ENCODE assay signal across 12 mouse cellular contexts in the genomic region with DNA sequence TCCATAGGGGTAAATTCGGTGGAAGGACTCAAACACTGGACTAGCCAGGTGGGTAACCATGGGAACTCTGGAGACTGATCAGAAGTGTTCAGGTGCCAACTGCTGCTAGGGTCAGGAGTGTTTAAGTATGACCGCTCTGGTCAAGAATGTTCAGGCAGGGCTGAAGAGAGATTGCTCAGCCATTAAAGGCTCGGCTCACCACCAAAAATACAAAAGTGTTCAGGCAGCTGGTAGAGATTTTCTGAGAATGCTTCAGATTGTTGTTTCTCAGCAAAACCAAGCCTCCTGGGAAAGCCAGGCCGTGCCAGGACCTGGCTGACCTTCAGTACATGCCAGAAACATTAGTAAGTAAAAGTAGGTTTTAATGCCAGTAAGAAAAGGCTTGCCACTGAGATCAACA. TPM values are rescaled to one million over a fixed set of nuclear protein-coding genes. Genes with fewer than 3 reads are reported as not detected.
A peak's percentile ranks its signal among the peaks of the same experiment; 100 is the strongest.
DNase-seq lines count a peak whose midpoint lies in the region.
"Had no signal": no experiment of that assay in that cellular context is flagged by ENCODE, and none has a peak within 500 bp of the region (broad histone marks: within the 10 kb centered on the region; RNA-seq: fewer than 3 reads in every experiment).

No protein-coding gene starts in this region.

- no peaks in the 10 kb centered on the region for H3K4me1 ChIP-seq in limb, embryonic 10.5 days

- H3K9me3 ChIP-seq in limb, embryonic 10.5 days (replicated peaks): no peaks in the 10 kb centered on the region

- peak; percentile 6 to 60 for DNase-seq in urinary bladder, postnatal 36 days (ENCODE audit: low spot score in 2 of 2)
- no peak for DNase-seq in urinary bladder, adult 2 months (ENCODE audit: low spot score)
- peak; percentile 99 for DNase-seq in fibroblast of lung, adult 2 months (ENCODE audit: low read depth)
- peak; percentile 29 to 42 for DNase-seq in heart, postnatal 36 days
- DNase-seq in left cerebral cortex, postnatal 25 days (ENCODE audit: low spot score in 2 of 2): no peak
- DNase-seq in frontal cortex, postnatal 10 days (ENCODE audit: low spot score in 2 of 2): no peak
- DNase-seq in limb, embryonic 10.5 days (ENCODE audit: low spot score): no peak
- DNase-seq: cerebellum, adult 11-12 months; right cerebral cortex, postnatal 25 days; thymus, adult 2 months had no signal

- no peaks in the 10 kb centered on the region for H3K27me3 ChIP-seq in limb, embryonic 10.5 days (ENCODE audit: low read depth, poor library complexity, severe bottlenecking)

- 84% methylated on average over 4 of the region's 4 CpGs for WGBS in limb, embryonic 10.5 days

- no peak overlapping the region for H3K4me3 ChIP-seq in limb, embryonic 10.5 days

- no peak overlapping the region for H3K27ac ChIP-seq in limb, embryonic 10.5 days
- H3K27ac ChIP-seq: kidney, postnatal 0 days had no signal

- intact Hi-C loops in heart, postnatal 36 days (cut with DNase I): loop anchor here (5.0 kb wide), 3 partner anchors 38 to 78 kb away; no protein-coding TSS in a partner anchor
- intact Hi-C loops in left cerebral cortex, postnatal 25 days (cut with DNase I): no loop called here

- no peaks in the 10 kb centered on the region for H3K36me3 ChIP-seq in limb, embryonic 10.5 days

RNA-seq across cellular contexts. Expression of gene Spata4, which starts 9.7 kb away (rescaled TPM):
- polyA plus RNA-seq in urinary bladder, adult 2 months (2012; rRNA removed): not detected in 2 replicates
- total RNA-seq in heart, postnatal 36 days (2021): not detected
- total RNA-seq in left cerebral cortex, postnatal 25 days (2021): not detected
- not detected in 2 replicates for polyA plus RNA-seq in limb, embryonic 10.5 days (2016; fragmentation: Nextera tagmentation; extraction: Ambion mirVana)
- polyA plus RNA-seq: kidney, postnatal 0 days; limb, embryonic 14.5 days; thymus, adult 2 months had no signal

Comparison
In these comparisons a context has a peak if more than half of its experiments do, and no peak if none do; other contexts are left out.
1. DNase-seq: peak in urinary bladder, postnatal 36 days (2 of 2), fibroblast of lung, adult 2 months (single experiment) and heart, postnatal 36 days (2 of 2); none in urinary bladder, adult 2 months (single experiment), left cerebral cortex, postnatal 25 days (0 of 2), frontal cortex, postnatal 10 days (0 of 2) and limb, embryonic 10.5 days (single experiment).